Mouse (Mus musculus): ENCODE data around the gene Tpcn2. TPM values are rescaled to one million over a fixed set of nuclear protein-coding genes. Genes with fewer than 3 reads are reported as not detected.

Gene Tpcn2
- polyA plus RNA-seq, 1 experiment from 2014 or later, result 9.1 TPM

DNA sequence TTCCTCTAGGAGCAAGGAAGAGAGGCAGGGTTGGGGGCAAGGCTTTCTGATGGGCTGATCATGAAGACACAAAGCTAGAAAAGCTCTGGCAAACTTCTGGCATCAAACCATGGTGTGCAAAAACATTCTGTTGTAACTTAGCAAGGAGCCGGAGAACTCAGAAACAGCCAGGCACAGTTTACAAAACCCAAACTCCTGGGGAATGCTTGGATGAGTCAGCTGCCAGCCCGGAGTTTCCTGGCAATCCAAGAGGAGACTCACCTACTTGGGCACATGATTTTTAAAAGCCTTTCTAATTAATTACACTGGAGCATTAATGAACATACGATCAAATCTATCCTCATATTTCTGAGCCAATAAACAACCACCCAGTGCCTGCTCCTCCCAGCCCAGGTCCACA, 28.3 kb upstream of the Tpcn2 start:
- H3K9ac ChIP-seq (ENCODE audit: low read depth, low read length), result no peak overlapping the region
- 66% methylated on average over 3 of the region's 3 CpGs for WGBS
- no peak overlapping the region for H3K4me2 ChIP-seq (ENCODE audit: low read depth, low read length)
- H3K4me1 ChIP-seq (ENCODE audit: control insufficient read depth, insufficient read depth, low read length), result no peaks in the 10 kb centered on the region
- ATAC-seq, result no peak
- no peaks in the 10 kb centered on the region for H3K36me3 ChIP-seq (ENCODE audit: control insufficient read depth, insufficient read depth, low read length)
- no peaks in the 10 kb centered on the region for H3K9me3 ChIP-seq (ENCODE audit: control insufficient read depth, low read length)
- H3K27me3 ChIP-seq (replicated peaks; ENCODE audit: control insufficient read depth, insufficient read depth, low read length), result no peaks in the 10 kb centered on the region
- no peak overlapping the region for H3K4me3 ChIP-seq (ENCODE audit: low read length)
- no peak overlapping the region for H3K27ac ChIP-seq (ENCODE audit: low read length)

DNA sequence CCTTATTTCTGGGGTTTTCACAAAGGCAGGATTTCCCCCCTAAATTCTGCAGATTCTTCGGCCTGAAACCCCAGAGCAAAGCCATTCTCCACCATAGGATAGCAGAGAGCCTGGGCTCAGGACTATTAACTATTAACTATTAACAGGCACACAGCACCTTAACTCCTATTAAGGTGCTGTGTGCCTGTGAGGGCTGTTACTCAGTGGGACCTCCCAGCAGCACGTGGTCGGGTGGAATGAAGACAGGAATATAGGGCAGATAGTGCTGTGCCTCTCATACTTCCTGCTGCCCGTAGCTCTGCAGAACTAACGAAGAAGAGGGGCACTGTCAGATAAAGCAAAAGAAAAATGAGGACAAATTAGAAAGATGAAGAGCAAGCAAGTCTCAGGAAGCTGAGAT, 26.7 kb upstream of the Tpcn2 start:
- H3K9me3 ChIP-seq (ENCODE audit: control insufficient read depth, low read length), result no peaks in the 10 kb centered on the region
- H3K4me2 ChIP-seq (ENCODE audit: low read depth, low read length), result no peak overlapping the region
- no peak overlapping the region for H3K27ac ChIP-seq (ENCODE audit: low read length)
- H3K36me3 ChIP-seq (ENCODE audit: control insufficient read depth, insufficient read depth, low read length), result no peaks in the 10 kb centered on the region
- H3K4me3 ChIP-seq (ENCODE audit: low read length), result no peak overlapping the region
- no peaks in the 10 kb centered on the region for H3K27me3 ChIP-seq (replicated peaks; ENCODE audit: control insufficient read depth, insufficient read depth, low read length)
- no peaks in the 10 kb centered on the region for H3K4me1 ChIP-seq (ENCODE audit: control insufficient read depth, insufficient read depth, low read length)
- peak; percentile 86 for ATAC-seq
- 46% methylated on average over 5 of the region's 5 CpGs for WGBS
- no peak overlapping the region for H3K9ac ChIP-seq (ENCODE audit: low read depth, low read length)

DNA sequence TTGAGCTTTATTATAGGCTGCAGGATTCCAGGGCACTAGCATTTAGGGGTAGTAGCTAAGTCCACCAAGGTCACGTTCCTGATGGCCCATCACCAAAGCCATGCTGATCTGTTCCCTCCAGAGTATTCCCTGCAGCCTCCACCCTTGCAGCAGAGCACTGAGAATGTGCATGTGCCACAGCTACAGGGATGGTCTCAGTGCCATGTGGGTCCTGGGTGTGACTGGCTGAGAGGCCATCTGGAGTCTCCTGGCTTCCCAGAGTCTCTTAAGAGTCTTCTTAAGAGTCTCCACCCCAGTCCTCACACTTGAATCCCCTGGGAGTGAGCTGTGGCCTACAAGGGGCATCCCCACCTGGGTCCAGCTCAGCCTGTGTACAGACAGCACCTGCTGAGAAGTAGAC, 26.1 kb upstream of the Tpcn2 start:
- WGBS, result 71% methylated on average over 1 of the region's 1 CpGs
- Histone ChIP-seq H3K36me3 (ENCODE audit: control insufficient read depth, insufficient read depth, low read length) (no peaks in the 10 kb centered on the region), H3K4me2 (ENCODE audit: low read depth, low read length) (no peak overlapping the region), H3K9me3 (ENCODE audit: control insufficient read depth, low read length) (no peaks in the 10 kb centered on the region), H3K27ac (ENCODE audit: low read length) (no peak overlapping the region), H3K4me3 (ENCODE audit: low read length) (no peak overlapping the region), H3K9ac (ENCODE audit: low read depth, low read length) (no peak overlapping the region), H3K4me1 (ENCODE audit: control insufficient read depth, insufficient read depth, low read length) (no peaks in the 10 kb centered on the region), H3K27me3 (replicated peaks; ENCODE audit: control insufficient read depth, insufficient read depth, low read length) (no peaks in the 10 kb centered on the region)
- ATAC-seq, result no peak

DNA sequence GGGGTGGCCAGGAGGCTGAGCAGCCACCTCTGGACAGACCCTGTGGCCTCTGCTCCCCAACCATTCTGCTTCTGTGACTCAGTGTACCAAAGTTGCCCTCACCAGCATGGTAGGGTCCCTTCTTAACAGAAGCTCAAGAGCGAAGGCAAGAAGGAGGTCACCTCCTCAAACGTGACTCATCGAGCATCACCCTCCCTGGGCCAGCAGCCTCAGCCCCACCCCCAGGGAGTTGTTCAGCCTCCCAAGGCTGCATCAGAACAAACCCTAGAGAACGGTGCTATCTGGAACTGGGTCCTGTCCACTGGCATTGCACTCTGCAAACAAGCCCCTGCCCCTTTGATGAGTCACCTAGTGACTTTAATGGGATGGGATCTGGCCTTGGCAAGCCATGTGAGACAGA, 25.1 kb upstream of the Tpcn2 start:
- Histone ChIP-seq H3K27ac (ENCODE audit: low read length) (no peak overlapping the region), H3K9me3 (ENCODE audit: control insufficient read depth, low read length) (no peaks in the 10 kb centered on the region), H3K4me3 (ENCODE audit: low read length) (no peak overlapping the region), H3K4me2 (ENCODE audit: low read depth, low read length) (no peak overlapping the region), H3K4me1 (ENCODE audit: control insufficient read depth, insufficient read depth, low read length) (no peaks in the 10 kb centered on the region), H3K9ac (ENCODE audit: low read depth, low read length) (no peak overlapping the region), H3K27me3 (replicated peaks; ENCODE audit: control insufficient read depth, insufficient read depth, low read length) (no peaks in the 10 kb centered on the region), H3K36me3 (ENCODE audit: control insufficient read depth, insufficient read depth, low read length) (no peaks in the 10 kb centered on the region)
- ATAC-seq, result no peak
- 52% methylated on average over 4 of the region's 4 CpGs for WGBS

DNA sequence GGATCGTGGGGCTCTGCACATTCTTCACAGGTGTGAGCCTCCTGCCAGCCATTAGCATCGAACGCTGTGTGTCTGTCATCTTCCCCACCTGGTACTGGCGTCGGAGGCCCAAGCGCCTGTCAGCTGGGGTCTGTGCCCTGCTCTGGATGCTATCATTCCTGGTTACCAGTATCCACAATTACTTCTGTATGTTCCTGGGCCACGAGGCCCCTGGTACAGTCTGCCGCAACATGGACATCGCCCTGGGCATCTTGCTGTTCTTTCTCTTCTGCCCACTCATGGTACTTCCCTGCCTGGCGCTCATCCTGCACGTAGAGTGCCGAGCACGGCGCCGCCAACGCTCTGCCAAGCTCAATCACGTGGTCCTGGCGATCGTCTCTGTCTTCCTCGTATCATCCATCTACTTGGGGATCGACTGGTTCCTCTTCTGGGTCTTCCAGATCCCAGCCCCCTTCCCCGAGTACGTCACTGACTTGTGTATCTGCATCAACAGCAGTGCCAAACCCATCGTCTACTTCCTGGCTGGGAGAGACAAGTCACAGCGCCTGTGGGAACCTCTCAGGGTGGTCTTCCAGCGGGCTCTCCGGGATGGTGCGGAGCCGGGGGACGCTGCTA, 24.4 kb upstream of the Tpcn2 start:
- Histone ChIP-seq H3K36me3 (ENCODE audit: control insufficient read depth, insufficient read depth, low read length) (no peaks in the 10 kb centered on the region), H3K9ac (ENCODE audit: low read depth, low read length) (no peak overlapping the region), H3K9me3 (ENCODE audit: control insufficient read depth, low read length) (no peaks in the 10 kb centered on the region), H3K4me1 (ENCODE audit: control insufficient read depth, insufficient read depth, low read length) (peaks cover 3% of the 10 kb centered on the region; the same call in 1 of the 2 replicates), H3K27me3 (replicated peaks; ENCODE audit: control insufficient read depth, insufficient read depth, low read length) (no peaks in the 10 kb centered on the region), H3K4me2 (ENCODE audit: low read depth, low read length) (no peak overlapping the region), H3K4me3 (ENCODE audit: low read length) (no peak overlapping the region), H3K27ac (ENCODE audit: low read length) (no peak overlapping the region)
- no peak for ATAC-seq
- WGBS, result 67% methylated on average over 30 of the region's 30 CpGs

DNA sequence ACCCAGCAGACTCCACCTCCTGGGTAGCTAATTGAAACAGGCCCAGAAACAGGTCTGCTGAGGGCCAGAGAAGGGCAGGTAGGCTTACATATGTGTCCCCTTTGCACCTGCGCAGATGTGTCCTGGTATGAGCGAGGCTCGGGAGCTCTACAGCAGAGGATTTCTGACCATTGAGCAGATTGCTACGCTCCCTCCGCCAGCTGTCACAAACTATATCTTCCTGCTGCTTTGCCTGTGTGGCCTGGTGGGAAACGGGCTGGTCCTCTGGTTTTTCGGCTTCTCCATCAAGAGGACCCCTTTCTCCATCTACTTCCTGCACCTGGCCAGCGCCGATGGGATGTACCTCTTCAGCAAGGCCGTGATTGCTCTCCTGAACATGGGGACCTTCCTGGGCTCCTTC, 23.8 kb upstream of the Tpcn2 start:
- H3K9ac ChIP-seq (ENCODE audit: low read depth, low read length), result no peak overlapping the region
- H3K27me3 ChIP-seq (replicated peaks; ENCODE audit: control insufficient read depth, insufficient read depth, low read length), result no peaks in the 10 kb centered on the region
- no peak overlapping the region for H3K27ac ChIP-seq (ENCODE audit: low read length)
- ATAC-seq, result no peak
- no peaks in the 10 kb centered on the region for H3K36me3 ChIP-seq (ENCODE audit: control insufficient read depth, insufficient read depth, low read length)
- H3K4me3 ChIP-seq (ENCODE audit: low read length), result no peak overlapping the region
- H3K9me3 ChIP-seq (ENCODE audit: control insufficient read depth, low read length), result no peaks in the 10 kb centered on the region
- no peak overlapping the region for H3K4me2 ChIP-seq (ENCODE audit: low read depth, low read length)
- WGBS, result 89% methylated on average over 10 of the region's 10 CpGs
- H3K4me1 ChIP-seq (ENCODE audit: control insufficient read depth, insufficient read depth, low read length), result peaks cover 8% of the 10 kb centered on the region; the same call in 1 of the 2 replicates

DNA sequence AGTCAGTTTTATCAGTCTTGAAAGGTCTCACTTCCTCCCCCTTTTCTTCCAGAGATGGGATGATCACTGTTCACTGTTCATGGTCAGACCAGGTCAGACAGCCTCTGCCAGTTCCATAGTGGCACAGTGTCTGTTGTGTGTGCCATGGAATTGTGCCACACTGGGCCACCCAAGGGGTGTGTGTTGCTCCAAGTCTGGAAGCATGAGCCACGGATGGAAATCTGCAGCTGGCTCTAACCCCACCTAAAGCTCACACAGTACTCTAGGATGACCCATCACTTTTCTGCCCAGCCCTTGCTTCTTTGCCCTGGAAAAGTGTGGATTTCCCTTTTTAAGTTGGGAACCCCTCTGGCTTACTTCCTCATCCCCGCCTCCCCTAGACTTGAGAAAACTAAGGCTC, 20.3 kb upstream of the Tpcn2 start:
- H3K36me3 ChIP-seq (ENCODE audit: control insufficient read depth, insufficient read depth, low read length), result no peaks in the 10 kb centered on the region
- no peak overlapping the region for H3K4me3 ChIP-seq (ENCODE audit: low read length)
- no peak for ATAC-seq
- H3K4me2 ChIP-seq (ENCODE audit: low read depth, low read length), result no peak overlapping the region
- no peaks in the 10 kb centered on the region for H3K9me3 ChIP-seq (ENCODE audit: control insufficient read depth, low read length)
- H3K27ac ChIP-seq (ENCODE audit: low read length), result no peak overlapping the region
- 89% methylated on average over 2 of the region's 2 CpGs for WGBS
- peaks cover 34% of the 10 kb centered on the region for H3K4me1 ChIP-seq (ENCODE audit: control insufficient read depth, insufficient read depth, low read length)
- no peaks in the 10 kb centered on the region for H3K27me3 ChIP-seq (replicated peaks; ENCODE audit: control insufficient read depth, insufficient read depth, low read length)
- no peak overlapping the region for H3K9ac ChIP-seq (ENCODE audit: low read depth, low read length)

DNA sequence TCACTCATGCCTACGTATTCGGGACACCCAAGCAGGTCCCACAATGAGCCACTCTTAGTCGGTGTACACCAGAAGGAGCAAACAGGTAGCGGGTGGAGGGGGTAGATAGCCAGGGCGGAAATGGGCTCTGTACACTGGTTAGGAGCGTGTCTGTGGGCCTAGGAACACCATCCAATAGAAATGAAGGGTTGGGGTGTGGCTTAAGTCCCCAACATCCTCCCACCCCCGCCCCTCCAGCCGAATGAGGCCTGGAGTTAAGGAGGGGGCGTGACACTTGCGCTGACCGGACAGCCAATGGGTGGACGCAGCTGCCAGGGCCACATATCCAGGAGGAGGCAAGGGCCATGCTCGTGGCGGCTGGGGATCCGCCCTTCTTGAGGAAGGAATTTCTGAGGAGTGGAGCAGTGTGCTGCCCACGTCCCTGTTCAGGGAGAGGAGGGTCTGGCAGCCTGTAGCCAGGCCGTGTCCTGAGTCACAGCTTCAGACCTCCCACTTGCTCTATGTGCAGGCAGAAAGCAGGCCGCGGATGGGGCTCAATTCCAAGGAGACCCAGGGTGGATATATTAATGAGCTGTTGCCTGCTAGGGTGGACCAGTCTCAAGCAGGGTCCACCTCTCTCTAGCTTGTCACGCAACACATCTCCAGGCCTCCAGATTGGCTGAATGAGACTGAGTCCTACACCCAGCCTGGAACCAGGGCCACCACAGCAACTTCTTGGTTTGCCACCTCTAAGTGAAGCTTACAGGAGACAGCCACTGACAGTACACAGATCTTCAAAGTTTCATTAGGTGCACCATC, 18.9 kb upstream of the Tpcn2 start:
- H3K9ac ChIP-seq (ENCODE audit: low read depth, low read length), result peak overlapping the region; percentile 41
- H3K9me3 ChIP-seq (ENCODE audit: control insufficient read depth, low read length), result no peaks in the 10 kb centered on the region
- peaks cover 38% of the 10 kb centered on the region for H3K4me1 ChIP-seq (ENCODE audit: control insufficient read depth, insufficient read depth, low read length)
- H3K4me3 ChIP-seq (ENCODE audit: low read length), result peak overlapping the region; percentile 22
- peak overlapping the region; percentile 45; the same call in 1 of the 2 replicates for H3K27ac ChIP-seq (ENCODE audit: low read length)
- H3K36me3 ChIP-seq (ENCODE audit: control insufficient read depth, insufficient read depth, low read length), result no peaks in the 10 kb centered on the region
- H3K4me2 ChIP-seq (ENCODE audit: low read depth, low read length), result peak overlapping the region; percentile 48
- H3K27me3 ChIP-seq (replicated peaks; ENCODE audit: control insufficient read depth, insufficient read depth, low read length), result no peaks in the 10 kb centered on the region
- ATAC-seq, result peak; percentile 93
- WGBS, result 7% methylated on average over 20 of the region's 20 CpGs

DNA sequence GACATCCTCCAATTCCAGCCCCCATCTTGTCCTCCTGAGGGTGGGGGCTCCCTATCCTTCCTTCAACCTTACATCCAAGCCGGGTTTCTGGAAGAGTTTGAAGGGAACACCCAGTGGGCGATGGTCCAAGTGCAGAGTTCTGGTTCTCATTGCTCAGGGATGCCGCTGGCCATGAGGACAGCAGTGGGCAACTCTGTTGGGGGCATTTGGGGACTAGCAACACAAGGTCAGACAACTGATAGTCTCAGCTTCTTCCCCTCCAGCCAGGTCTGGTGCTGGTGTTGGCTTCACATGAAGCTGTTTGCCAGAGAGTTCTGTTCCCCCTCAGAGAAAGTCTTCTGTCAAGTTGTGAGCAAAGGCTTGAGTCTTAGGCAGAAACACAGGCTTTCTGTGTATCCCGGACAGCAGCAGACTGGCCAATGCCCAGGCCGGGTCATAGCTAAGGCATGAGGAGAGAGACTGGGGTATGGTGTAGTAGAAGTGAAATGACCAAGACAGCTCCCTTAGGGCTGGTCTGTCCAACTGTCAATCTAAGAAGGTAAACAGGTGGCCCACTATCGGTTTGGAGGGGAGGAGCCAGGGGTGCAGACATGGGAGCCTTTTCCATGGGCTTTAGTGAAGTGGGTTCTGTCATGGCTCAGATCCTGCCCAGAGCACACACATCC, 17.7 kb upstream of the Tpcn2 start:
- Histone ChIP-seq H3K4me2 (ENCODE audit: low read depth, low read length) (no peak overlapping the region), H3K4me3 (ENCODE audit: low read length) (no peak overlapping the region), H3K9me3 (ENCODE audit: control insufficient read depth, low read length) (no peaks in the 10 kb centered on the region), H3K9ac (ENCODE audit: low read depth, low read length) (no peak overlapping the region), H3K27me3 (replicated peaks; ENCODE audit: control insufficient read depth, insufficient read depth, low read length) (no peaks in the 10 kb centered on the region), H3K27ac (ENCODE audit: low read length) (no peak overlapping the region), H3K4me1 (ENCODE audit: control insufficient read depth, insufficient read depth, low read length) (peaks cover 38% of the 10 kb centered on the region), H3K36me3 (ENCODE audit: control insufficient read depth, insufficient read depth, low read length) (no peaks in the 10 kb centered on the region)
- WGBS, result 78% methylated on average over 6 of the region's 6 CpGs
- ATAC-seq, result no peak
